Mouse (Mus musculus): ENCODE measurements around the gene Cisd1.

Cisd1 gene

GRCm38 (mm10) chr10:71326789-71327188 is 18.0 kb downstream of the Cisd1 start:
- no peak for DNase-seq (ENCODE audit: low spot score)

DNA sequence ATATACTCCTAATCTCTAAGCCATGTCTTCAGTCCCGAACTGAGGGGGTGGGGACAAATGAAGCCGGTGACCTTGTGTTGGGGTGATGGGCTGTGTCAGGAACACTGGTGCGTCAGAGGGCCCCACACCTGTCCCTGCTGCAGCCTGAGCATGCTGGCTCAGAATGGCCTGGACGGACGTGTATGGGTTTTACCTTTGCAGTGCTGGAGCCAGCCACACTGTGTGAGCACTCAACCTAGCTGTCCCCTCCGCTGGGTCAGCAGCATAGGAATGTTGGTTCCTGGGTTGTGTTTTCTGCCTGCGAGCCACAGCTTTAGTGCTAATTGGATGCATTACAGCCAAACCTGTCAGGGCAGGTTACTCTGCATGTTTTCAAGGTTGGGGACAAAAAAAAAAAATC is 18.6 kb downstream of the Cisd1 start:
- no peak for DNase-seq (ENCODE audit: low spot score)

GRCm38 (mm10) chr10:71323669-71324068 is 21.1 kb downstream of the Cisd1 start:
- DNase-seq (ENCODE audit: low spot score) = no peak

DNA sequence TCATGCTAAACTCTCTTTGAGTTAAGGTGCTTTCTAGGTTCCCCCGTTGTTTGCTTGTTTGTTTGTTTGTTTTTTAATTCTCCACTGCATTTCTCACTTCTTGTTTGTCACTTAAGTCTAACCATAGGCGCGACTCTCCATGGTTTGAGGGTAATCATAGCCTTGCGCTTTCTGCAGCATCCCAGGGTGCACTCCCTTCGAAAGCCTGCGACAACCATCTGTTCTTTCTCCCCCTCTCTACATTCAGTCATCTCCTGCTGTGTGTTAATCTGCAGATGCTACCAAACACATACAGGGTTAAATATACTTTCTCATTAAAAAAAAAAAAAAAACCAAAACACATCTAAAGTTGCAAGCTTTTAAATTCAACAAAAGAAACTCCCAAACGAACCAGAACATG is 28.3 kb downstream of the Cisd1 start:
- DNase-seq (ENCODE audit: low spot score) = no peak

DNA sequence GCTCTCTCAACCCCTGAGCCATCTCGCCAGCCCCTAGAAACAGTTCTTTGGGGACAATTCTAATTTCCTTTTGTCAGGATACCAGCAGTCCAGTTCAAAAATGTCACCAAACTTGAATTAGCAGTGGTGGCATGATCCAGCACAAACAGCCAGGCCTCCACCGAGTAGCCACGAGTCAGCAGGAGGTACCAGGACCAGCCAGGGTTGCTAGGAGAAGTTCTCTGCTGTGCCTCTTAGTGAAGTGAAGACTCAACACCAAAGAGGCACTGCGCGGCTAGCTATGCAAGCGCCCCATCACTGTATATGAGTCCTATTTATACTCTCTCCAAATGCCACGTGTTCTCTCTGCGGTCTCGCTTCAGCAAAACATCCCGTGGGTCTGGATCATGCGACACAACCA is 28.7 kb downstream of the Cisd1 start:
- DNase-seq (ENCODE audit: low spot score) = no peak

DNA sequence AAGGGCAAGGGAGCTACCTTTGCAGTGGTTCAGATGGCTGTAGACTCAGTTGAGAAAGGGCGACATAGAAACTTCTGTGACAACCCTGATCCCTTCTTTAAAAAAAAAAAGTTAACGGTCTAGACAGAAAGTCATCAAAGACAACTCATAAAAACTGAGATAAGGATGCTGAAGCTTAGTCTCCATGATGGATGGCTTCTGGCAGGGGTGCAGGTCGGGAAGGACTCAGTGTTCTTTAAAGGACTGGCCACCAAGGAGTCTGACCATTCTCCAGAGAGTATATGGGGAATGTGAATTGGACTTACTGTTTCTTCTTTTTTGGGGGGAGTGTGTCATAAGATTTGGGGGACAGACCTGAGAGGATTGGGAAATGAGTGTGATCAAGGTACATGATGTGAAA is 30.2 kb downstream of the Cisd1 start:
- DNase-seq (ENCODE audit: low spot score) = no peak

DNA sequence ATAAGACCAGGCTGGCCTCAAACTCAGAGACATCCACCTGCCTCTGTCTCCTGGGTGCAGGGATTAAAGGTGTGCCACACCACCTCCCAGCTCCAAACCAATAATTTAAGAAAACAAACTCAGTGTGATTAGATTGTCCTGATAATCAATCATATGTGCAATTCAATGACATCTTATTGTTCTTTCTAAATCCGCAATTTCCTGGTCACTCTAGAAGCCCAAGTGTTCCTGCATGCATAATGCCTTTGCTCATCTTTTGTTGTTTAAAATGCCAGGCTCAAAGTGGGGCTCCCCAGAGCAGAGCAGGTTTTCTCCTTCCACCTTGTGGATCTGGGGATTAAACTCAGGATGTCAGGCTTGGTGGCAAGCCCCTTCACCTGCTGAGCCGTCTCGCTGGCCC is 34.5 kb downstream of the Cisd1 start:
- DNase-seq (ENCODE audit: low spot score) = no peak

DNA sequence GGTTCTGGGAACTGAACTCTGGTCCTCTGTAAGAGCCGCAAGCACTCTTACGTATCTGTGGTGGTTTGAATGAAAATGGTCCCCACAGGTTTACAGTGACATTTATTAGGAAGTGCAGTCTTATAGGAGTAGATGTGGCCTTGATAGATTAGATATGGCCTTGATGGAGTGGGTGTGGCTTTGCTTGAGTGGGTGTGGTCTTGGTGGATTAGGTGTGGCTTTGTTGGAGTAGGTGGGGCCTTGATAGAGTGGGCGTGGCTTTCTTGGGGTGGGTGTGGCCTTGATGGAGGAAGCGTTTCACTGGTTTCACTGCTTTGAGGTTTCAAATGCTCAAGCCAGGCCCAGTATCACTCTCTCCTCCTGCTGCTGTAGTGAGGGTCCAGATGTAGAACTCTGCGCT is 36.6 kb downstream of the Cisd1 start:
- no peak for DNase-seq (ENCODE audit: low spot score)

- no peak for DNase-seq (ENCODE audit: low spot score)
These were observed 38.0 kb downstream of the Cisd1 start for GRCm38 (mm10) chr10:71306759-71307158.

DNA sequence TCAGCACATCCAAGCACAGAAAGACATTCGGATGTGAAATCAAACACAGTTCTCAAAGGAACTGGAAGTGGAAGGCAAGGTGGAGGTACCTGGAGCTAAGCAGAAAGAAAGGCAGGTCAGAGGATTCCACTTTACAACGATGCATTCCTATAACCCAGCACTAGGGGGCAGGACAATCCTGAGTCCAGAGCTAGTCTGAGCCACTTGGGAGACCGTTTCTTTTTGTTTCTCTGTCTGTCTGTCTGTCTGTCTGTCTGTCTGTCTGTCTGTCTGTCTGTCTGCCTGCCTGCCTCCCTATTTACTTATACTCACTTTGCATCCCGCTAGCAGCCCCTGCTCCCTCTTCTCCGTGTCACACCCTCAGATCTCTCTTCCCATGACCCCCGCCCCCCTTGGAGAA is 38.6 kb downstream of the Cisd1 start:
- DNase-seq (ENCODE audit: low spot score) = no peak

DNA sequence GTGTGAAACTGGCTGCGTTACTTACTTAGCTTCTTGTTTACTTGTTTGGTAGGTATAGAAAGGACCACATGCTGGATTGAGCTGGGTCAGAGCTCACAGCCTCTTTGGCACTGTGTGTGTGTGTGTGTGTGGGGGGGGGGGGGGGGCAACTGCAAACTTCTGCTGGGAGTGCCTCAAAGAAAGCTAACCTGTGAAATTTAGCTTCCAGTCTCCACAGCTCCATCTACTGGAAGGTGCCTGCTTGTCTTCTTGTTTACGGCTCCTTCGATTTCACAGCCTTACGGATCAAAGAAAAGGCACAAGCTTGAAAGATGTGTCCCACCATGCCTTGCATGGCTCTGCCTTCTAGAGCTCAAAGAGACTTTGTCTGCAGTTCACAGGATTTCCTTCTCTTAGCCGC is 42.3 kb downstream of the Cisd1 start:
- DNase-seq (ENCODE audit: low spot score) = no peak

DNA sequence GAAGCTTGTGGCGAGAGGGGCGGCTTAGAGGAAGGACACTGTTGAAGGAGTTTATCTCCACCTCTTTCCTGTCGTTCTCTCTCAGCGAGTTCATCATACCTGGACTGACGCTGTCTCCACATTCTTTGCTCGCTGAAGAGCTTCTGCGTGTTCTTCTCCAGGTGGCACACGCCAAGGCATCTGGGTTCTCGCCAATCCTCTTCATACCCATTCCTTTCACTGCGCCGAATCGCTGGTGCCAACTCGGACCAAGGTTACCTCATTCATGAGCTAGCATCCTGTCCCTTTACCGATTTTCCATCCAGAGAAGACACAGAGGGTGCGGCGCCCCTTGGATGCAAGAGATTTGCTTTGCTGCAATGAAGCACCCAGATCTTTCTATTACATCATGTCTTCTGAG is 44.6 kb downstream of the Cisd1 start:
- DNase-seq (ENCODE audit: low spot score) = no peak

GRCm38 (mm10) chr10:71293245-71293644 is 51.5 kb downstream of the Cisd1 start:
- no peak for DNase-seq (ENCODE audit: low spot score)

GRCm38 (mm10) chr10:71292254-71292653 is 52.5 kb downstream of the Cisd1 start:
- no peak for DNase-seq (ENCODE audit: low spot score)

- no peak for DNase-seq (ENCODE audit: low spot score)
These were observed 53.0 kb downstream of the Cisd1 start for GRCm38 (mm10) chr10:71291801-71292200.

DNA sequence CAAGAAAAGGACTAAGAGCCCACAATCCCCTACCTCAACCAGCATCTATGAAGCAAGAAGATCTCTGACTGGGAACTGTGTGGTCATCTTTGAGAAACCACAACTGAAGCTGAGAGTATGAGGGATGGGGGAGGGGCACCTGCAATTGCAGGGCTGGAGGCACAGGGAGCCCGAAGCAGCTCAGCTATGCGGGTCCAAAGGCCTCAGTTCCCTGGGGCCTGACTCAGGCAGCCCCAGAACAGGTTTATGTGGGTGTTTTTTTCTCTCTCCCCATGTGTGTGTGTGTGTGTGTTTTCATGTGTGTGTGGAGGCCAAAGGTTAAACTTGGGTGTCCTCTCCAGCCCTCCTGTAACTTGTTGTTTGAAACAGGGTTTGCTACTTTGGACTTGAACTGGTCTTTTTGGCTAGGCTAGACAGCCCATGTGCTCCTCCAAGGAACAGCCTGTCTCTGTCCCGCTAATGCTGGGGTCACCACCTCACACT is 53.5 kb downstream of the Cisd1 start:
- DNase-seq (ENCODE audit: low spot score) = no peak

DNA sequence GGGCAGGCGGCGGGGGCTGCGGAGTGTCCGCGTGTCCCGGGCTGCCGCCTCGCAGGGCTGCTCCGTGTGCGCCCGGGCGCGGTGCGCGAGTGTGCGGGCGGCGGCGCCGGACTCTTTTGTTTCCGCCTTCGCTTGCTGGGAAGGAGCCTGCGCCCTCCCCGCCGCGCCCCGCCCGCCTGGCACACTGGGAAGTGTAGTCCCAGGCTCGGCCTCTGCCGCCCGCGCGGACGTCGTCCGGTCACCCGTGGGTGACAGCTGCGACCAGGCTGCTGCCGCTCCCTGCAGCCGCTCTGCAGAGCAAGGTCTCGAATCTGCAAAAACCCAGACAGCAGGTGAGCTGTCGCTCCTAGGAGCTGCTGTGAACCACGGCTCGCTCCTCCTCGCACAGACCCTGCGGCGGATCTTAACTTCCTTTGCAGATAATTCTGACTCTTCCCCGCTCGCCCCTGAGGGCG is 59.6 kb downstream of the Cisd1 start, which contains the start of gene Ube2d1:
TSS of gene Ube2d1 (minus strand) at position 137 of the 455 bp plus-strand sequence.
- DNase-seq (ENCODE audit: low spot score) = peak; percentile 66

DNA sequence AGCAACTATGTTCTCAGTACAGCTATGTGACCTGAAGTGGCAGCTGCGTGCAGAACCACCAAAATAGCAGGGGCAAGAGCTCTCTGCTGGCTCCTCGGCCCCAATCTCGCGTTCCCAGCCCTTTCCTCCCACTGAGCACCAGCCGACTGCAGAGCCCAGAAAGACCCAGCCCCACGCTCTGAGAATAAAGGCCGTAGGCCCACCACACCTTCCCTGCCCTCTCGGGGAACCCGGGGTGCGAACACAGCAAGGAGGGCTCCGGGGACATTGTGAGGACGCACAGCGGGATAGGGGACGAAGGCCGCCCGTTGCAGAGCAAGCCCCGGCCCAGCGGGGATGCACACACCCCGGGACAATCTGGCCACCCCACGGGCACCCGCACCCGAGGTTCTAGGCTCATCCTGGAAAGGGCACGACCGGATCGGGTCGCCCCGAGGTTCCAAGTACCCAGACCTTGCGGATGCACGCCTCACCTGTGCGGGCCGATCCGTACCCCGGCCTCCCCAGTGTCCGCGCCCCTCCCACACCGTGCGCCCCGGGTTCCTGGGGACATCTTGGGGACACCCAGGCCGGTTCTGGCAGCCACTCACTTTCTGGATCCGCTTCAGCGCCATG is 60.1 kb downstream of the Cisd1 start:
- peak; percentile 2 for DNase-seq (ENCODE audit: low spot score)

GRCm38 (mm10) chr10:71284131-71284510 is 60.6 kb downstream of the Cisd1 start:
- DNase-seq (ENCODE audit: low spot score) = no peak

Measured in ovary, adult 18-20 months (tissue).